8 mouse cellular contexts compared by ENCODE assay signal in the genomic region with DNA sequence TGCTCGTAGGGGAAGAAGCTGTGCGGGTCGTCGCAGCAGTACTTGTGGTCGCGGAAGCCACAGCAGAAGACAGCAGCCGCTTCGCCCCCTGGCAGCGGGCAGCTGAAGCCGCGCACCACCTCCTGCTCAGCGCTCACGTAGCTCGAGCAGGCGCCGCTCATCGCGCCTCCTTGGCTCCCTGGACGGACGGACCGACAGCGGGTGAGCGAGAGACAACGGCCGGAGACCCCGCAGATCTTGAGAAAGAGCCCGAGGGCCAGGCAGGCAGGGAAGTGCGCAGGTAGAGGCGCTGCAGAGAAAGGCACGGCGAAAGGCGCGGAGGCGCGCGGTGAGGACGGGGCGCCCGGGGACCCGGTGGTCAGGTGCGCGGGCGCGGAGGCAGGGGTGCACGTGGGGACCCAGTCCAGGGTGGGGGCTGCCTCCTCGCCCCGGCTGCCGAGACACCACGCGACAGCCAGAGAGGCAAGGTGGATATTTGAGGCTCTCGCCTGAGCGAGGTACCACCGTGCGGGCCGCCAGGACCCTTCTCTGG. TPM values are rescaled to one million over a fixed set of nuclear protein-coding genes. Genes with fewer than 3 reads are reported as not detected.
DNase-seq lines count a peak whose midpoint lies in the region; ATAC-seq lines count a peak whose summit lies in the region.

Gene Shisal2a, minus strand, starts transcription at position 167 of the 532 bp plus-strand sequence.

- DNase-seq in kidney, adult 9 months, result no peak
- peak; percentile 60 for DNase-seq in embryo, embryonic 11 days
- peak; percentile 37 for DNase-seq in heart, postnatal 4 days
- DNase-seq in right cerebral cortex, postnatal 36 days (ENCODE audit: low spot score in 2 of 2), result no peak
- no peak for DNase-seq in urinary bladder, postnatal 4 days (ENCODE audit: low spot score in 2 of 2)

- no peak within 1 kb of the TSS for H3K27ac ChIP-seq in kidney, embryonic 14.5 days (ENCODE audit: low read depth, low read length)
- no peak within 1 kb of the TSS for H3K27ac ChIP-seq in liver, embryonic 16.5 days (ENCODE audit: low read length)
- H3K27ac ChIP-seq in stomach, embryonic 16.5 days (ENCODE audit: low read length), result no peak within 1 kb of the TSS

- H3K36me3 ChIP-seq in kidney, embryonic 14.5 days (ENCODE audit: control insufficient read depth, insufficient read depth, low read length), result no peaks in the 10 kb centered on the region
- no peaks in the 10 kb centered on the region for H3K36me3 ChIP-seq in liver, embryonic 16.5 days (ENCODE audit: control insufficient read depth, insufficient read depth)
- no peaks in the 10 kb centered on the region for H3K36me3 ChIP-seq in stomach, embryonic 16.5 days (ENCODE audit: control insufficient read depth, insufficient read depth, low read length)

- H3K4me3 ChIP-seq in kidney, embryonic 14.5 days (ENCODE audit: low read length), result peak within 1 kb of the TSS; percentile 48
- H3K4me3 ChIP-seq in liver, embryonic 16.5 days (ENCODE audit: low read depth, low read length), result peak within 1 kb of the TSS; percentile 43
- H3K4me3 ChIP-seq in stomach, embryonic 16.5 days (replicated peaks; ENCODE audit: low read length), result peak within 1 kb of the TSS; percentile 52

- H3K9ac ChIP-seq in kidney, embryonic 14.5 days (ENCODE audit: low read depth, low read length), result peak within 1 kb of the TSS; percentile 62
- 0 out of 2 replicates have a peak within 1 kb of the TSS, but pooled peaks have one; percentile 28 for H3K9ac ChIP-seq in liver, embryonic 16.5 days (ENCODE audit: low read depth, low read length)
- peak within 1 kb of the TSS; percentile 75 for H3K9ac ChIP-seq in stomach, embryonic 16.5 days (ENCODE audit: low read length)

- WGBS in kidney, embryonic 14.5 days, result 2% methylated on average over 53 of the region's 55 CpGs
- 3% methylated on average over 54 of the region's 55 CpGs for WGBS in liver, embryonic 16.5 days (ENCODE audit: insufficient replicate concordance)
- 4% methylated on average over 55 of the region's 55 CpGs for WGBS in stomach, embryonic 16.5 days

- peak; percentile 17; the same call in 1 of the 2 replicates for ATAC-seq in kidney, embryonic 14.5 days (ENCODE audit: low FRiP score, low TSS enrichment)
- no peak for ATAC-seq in liver, embryonic 16.5 days (ENCODE audit: low read depth)
- 0 out of 2 replicates have a peak, but pooled peaks have one; percentile 9 for ATAC-seq in stomach, embryonic 16.5 days (ENCODE audit: insufficient read depth, low FRiP score)

- no peaks in the 10 kb centered on the region for H3K9me3 ChIP-seq in kidney, embryonic 14.5 days (ENCODE audit: control insufficient read depth, low read length)
- H3K9me3 ChIP-seq in liver, embryonic 16.5 days (replicated peaks; ENCODE audit: control insufficient read depth, low read length), result no peaks in the 10 kb centered on the region
- H3K9me3 ChIP-seq in stomach, embryonic 16.5 days (replicated peaks; ENCODE audit: control insufficient read depth, low read length), result no peaks in the 10 kb centered on the region

- H3K4me1 ChIP-seq in kidney, embryonic 14.5 days (ENCODE audit: control insufficient read depth, insufficient read depth, low read length), result 0 out of 2 replicates have a peak, but pooled peaks cover 3% of the 10 kb centered on the region
- H3K4me1 ChIP-seq in liver, embryonic 16.5 days (ENCODE audit: control insufficient read depth, low read depth, low read length), result no peaks in the 10 kb centered on the region; the same call in 1 of the 2 replicates
- no peaks in the 10 kb centered on the region; the same call in 1 of the 2 replicates for H3K4me1 ChIP-seq in stomach, embryonic 16.5 days (ENCODE audit: control insufficient read depth, insufficient read depth, low read length)

- peak within 1 kb of the TSS; percentile 84 for H3K4me2 ChIP-seq in kidney, embryonic 14.5 days (replicated peaks; ENCODE audit: low read depth, low read length)
- peak within 1 kb of the TSS; percentile 55 for H3K4me2 ChIP-seq in liver, embryonic 16.5 days (ENCODE audit: low read depth, low read length)
- H3K4me2 ChIP-seq in stomach, embryonic 16.5 days (ENCODE audit: low read depth, low read length), result peak within 1 kb of the TSS; percentile 89

- peaks cover 27% of the 10 kb centered on the region for H3K27me3 ChIP-seq in kidney, embryonic 14.5 days (ENCODE audit: control insufficient read depth, insufficient read depth, low read length)
- H3K27me3 ChIP-seq in liver, embryonic 16.5 days (ENCODE audit: control insufficient read depth, insufficient read depth, low read depth, low read length), result peaks cover 38% of the 10 kb centered on the region
- peaks cover 5% of the 10 kb centered on the region for H3K27me3 ChIP-seq in stomach, embryonic 16.5 days (ENCODE audit: control insufficient read depth, insufficient read depth, low read length)

RNA-seq across cellular contexts. Expression of gene Shisal2a, which starts in this region (rescaled TPM):
- polyA plus RNA-seq in kidney, embryonic 14.5 days (2014; fragmentation: Nextera tagmentation; extraction: Ambion mirVana), result 0.92 and 0.96 TPM in 2 replicates
- under 1 TPM; 0.50 TPM for total RNA-seq in heart, postnatal 4 days (2021)
- 0.15 and 0.16 TPM in 2 replicates for polyA plus RNA-seq in liver, embryonic 16.5 days (2015; fragmentation: Nextera tagmentation; extraction: Ambion mirVana)
- polyA plus RNA-seq in stomach, embryonic 16.5 days (2015; fragmentation: Nextera tagmentation; extraction: Ambion mirVana), result 1.2 and 1.4 TPM in 2 replicates

Comparison
In these comparisons a context has a peak if more than half of its experiments do, and no peak if none do; other contexts are left out.
1. Peak in ATAC-seq, H3K4me3 ChIP-seq, H3K9ac ChIP-seq and H3K4me2 ChIP-seq in kidney, embryonic 14.5 days; RNA of the gene not detected or under 1 TPM.
2. Peak in DNase-seq in heart, postnatal 4 days; RNA of the gene not detected or under 1 TPM.